Mouse (Mus musculus): ENCODE results near the gene Ctxn1.

DNA sequence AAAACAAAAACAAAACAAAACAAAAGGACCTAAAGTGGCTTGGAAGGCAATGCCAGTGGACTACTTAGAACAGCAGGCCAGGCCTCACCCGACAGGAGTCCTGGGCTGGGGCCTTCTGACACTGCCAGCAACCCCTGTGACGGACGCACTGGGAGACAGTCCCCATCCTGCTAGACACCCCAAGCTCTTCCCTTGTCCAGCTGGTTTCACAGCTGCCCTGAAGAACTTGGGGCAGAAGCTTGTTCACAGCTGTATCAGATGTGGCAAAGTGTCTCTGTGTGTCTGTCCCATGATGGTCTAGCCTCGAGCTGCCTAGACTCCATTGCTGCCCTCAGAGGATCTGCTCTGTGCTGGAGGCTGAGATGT, 714 bp upstream of the Ctxn1 start:
- no peak for TF ChIP-seq CTCF (IDR thresholded peaks at IDR 0.05; ENCODE audit: extremely low read depth, insufficient read length, insufficient replicate concordance, low read depth, low read length)
- no peak for TF ChIP-seq POLR2A (IDR thresholded peaks at IDR 0.05; ENCODE audit: low read depth, low read length)

Data from small intestine, adult 2 months (tissue).